Mouse (Mus musculus): ENCODE measurements around the gene Eef1e1.
"Not testable (repeated sequence)": the region's sequence is repeated elsewhere in the genome, so short reads cannot be mapped to it uniquely, and the experiment has no call there.

Eef1e1 gene

GRCm38 (mm10) chr13:38624292-38624902 lies 34.5 kb downstream of the Eef1e1 start:
- in situ Hi-C loops (cut with MseI, MboI), result no loop called here

GRCm38 (mm10) chr13:38623296-38623695 lies 35.6 kb downstream of the Eef1e1 start:
- in situ Hi-C loops (cut with MseI, MboI), result no loop called here

GRCm38 (mm10) chr13:38618001-38618630 lies 40.7 kb downstream of the Eef1e1 start:
- in situ Hi-C loops (cut with MseI, MboI), result not testable (repeated sequence)

DNA sequence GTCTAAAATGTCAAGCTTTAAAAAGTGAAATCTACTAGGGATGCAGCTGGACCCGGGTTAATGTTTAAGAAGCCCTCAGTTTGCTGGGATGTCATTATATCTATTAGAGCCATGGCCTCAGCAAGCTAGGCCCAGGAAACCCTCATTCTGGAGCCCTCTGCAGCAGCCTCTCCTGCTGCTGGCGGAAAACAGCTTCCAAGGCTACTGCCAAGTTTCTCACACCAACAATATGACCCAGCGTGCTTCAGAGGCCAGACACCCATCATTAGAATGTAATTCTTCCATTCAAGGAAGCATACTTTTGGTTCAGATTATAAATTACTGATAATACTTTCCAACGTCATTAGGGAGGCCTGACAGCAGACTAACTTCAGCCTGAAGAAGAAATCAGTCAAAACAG lies 42.0 kb downstream of the Eef1e1 start:
- in situ Hi-C loops (cut with MseI, MboI), result no loop called here

DNA sequence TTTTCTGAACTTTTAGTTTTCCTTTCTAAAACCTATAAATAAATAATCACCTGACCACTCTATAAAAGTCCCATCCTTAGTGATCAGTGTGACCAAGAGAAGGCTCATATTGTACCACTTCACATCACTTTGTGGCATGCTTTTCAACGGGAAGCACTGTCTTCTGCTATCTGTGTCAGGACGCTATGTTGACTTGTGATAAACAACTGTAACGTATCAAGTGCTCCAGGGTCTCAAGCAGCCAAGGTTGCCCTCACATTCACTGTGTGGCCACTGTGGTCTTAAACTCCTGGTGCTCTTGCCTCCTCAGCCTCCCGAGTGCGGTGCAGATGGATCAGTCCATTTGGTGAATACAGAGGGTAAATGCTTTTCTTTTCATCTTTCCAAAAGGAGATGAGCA lies 43.2 kb downstream of the Eef1e1 start:
- in situ Hi-C loops (cut with MseI, MboI), result no loop called here

DNA sequence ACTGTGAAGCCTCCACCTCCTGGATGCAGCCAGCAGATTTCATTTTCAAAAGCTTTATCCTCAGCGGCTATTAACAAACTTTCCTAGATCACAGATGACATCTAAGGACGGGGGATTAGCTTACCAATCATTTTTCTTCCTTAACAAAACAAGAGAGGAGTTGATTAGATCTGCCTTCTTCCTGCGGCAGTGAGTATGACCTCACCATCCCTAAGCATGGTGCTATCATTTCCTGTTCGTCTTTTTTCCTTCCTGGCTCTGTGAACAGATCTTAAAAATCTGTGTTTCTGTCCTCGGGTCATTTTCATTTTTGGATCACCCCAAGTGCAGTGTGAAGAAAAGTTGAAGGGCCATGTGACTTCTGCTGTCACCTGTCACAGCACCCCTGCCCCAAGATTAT lies 44.6 kb downstream of the Eef1e1 start:
- in situ Hi-C loops (cut with MseI, MboI), result no loop called here

DNA sequence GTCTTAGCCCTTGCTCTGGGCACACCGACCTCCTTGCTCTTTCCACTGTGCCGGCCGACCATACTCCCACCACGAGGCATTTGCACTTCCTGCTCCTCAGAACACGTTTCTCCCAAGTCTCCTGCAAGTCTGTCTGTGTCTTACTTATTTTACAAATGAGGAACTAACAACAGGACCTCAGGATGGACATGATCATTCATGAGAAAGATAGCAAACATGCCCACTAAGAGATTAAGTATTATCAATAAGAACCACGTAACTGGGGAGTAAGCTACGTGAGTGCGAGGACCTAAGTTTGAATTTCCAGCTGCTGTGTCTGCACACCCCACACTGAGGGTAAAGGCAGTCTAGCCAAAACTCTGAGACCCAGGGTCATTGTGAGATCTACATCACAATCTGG lies 45.3 kb downstream of the Eef1e1 start:
- in situ Hi-C loops (cut with MseI, MboI), result no loop called here

DNA sequence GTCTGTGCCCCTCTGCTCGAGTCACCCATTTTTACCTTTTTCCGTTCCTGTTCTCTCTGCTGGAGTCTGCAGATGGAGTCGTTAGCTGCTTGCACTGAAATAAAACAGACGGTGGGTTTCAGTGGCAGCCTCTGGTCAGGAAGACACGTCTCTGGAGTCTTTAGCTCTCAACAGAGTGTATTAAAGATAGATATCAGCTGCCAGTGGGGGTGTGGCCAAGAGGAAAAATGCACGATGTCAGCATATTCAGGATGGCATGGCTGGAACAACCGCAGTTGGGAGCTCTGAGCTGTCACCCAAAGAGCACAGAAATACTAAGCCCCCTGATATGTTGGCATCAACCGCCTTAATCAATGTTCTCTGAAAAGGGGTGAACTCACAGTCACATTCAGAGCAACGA lies 46.2 kb downstream of the Eef1e1 start:
- in situ Hi-C loops (cut with MseI, MboI), result no loop called here

GRCm38 (mm10) chr13:38612179-38612578 lies 46.7 kb downstream of the Eef1e1 start:
- in situ Hi-C loops (cut with MseI, MboI), result no loop called here

DNA sequence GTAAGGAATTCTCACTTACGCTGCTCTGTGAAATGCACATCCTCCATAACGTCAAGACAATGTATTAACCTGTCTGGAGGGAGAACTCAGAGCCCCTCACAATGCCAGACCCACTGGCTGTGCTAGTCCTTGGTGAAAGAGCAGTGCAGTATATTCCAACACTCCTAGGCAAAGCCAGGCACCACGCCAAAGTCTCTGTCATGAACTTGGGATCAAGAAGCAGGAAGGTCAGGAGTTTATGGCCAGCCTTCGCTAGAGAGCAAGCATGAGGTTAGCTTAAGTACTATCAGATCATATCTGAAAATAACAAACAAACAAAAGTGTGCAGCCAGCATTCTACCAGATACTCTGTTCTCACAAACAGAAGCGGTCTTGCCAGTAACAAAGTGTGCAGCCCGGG lies 48.5 kb downstream of the Eef1e1 start:
- in situ Hi-C loops (cut with MseI, MboI), result no loop called here

DNA sequence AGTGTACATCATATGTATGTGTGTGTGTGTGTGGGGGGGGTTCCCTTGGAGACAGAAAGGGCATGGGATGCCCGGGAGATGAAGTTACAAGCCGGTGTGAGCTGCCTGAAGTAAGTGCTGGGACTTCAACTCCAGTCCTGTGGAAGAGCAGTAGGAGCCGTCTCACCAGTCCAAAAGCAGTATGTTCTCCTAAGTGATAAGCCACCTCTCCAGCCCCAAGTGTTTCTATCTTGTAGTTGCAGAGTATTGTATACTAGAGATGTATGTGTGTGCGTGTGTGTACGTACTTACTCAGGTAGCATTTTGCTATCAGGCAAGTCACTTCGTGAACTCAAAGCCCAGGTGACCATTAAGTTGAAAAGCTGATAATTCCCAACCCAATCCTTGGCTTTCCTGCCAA lies 51.7 kb downstream of the Eef1e1 start:
- in situ Hi-C loops (cut with MseI, MboI), result no loop called here

DNA sequence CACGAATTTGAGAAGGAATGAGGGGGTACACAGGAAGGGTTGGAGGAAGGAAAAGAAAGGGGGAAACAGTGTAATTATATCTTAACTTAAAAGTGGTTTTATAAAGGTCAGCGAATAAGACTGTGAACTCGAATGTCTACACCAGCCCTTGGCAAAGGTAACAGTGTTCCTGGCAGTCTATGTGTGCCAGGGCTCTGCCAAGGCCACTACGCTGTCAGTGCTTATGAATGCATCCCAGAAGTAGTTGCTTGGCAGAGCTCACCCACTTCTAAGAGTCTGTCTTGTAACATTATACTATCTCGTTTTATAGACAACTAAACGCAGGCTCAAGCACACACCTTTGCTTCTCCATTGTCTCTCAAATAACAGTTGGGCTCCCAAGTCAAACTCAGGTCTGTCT lies 53.5 kb downstream of the Eef1e1 start:
- in situ Hi-C loops (cut with MseI, MboI), result no loop called here

- in situ Hi-C loops (cut with MseI, MboI), result no loop called here
Measured at GRCm38 (mm10) chr13:38602966-38603365, 55.9 kb downstream of the Eef1e1 start.

GRCm38 (mm10) chr13:38602243-38602832 lies 56.5 kb downstream of the Eef1e1 start:
- in situ Hi-C loops (cut with MseI, MboI), result no loop called here

DNA sequence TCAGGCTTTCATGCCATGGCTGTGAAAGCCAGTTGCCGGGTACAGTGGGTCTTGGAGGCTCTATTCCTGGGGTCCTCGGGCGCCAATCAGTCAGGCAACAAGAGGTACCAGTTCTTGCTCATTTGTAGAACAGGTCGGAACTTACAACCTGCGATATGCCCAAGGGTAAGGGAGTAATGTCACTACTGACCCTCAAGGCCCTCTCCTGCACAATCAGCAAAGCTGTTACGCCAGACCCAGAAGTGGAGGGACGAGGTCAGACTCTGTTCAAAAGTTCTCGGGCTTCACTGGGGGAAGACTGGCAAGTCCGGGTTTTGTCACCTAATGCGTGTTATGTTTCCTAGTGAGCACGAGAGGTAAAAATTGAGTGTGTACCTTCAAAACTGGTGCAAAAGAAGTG lies 58.0 kb downstream of the Eef1e1 start:
- in situ Hi-C loops (cut with MseI, MboI), result no loop called here

DNA sequence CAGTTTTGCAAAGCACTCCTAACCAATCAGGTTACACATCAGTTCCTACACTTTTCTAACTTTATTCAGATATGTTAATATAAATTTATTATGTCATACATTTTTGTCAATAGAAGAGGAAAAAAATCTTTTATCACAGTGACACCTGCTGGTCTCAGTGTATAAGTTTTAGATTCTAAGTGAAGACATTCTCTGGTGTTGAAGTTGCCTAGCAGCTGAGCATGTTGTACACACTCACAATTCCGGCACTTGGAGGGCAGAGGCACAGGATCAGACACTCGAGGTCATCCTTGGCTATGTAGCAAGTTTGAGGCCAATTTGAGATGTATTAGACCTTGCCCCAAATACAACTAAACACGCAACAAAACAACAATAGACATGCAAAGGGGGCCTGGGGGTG lies 61.8 kb downstream of the Eef1e1 start:
- in situ Hi-C loops (cut with MseI, MboI), result loop anchor here in 1 of 2 experiments (25.0 kb wide), 1 partner anchor 260 kb away; the partner anchor contains the start of gene Bmp6

DNA sequence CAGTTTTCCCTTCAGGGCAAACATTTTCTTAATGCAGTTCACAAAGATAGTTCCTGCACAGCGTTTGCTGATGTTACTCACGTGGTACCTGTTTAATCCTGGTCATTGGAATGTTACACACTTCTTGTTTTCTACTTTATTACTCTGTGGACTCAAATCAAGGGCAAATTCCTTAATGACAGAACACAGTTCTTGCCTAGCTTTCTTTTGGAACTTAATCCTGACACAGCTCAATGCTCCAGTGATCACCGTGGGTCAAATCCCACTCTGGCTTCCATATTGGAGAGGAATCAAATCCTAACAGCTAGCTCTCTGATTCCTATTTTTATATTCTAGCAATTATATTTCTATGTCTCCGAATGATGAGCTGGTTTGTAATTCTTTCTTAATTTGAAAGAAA lies 62.4 kb downstream of the Eef1e1 start:
- in situ Hi-C loops (cut with MseI, MboI), result loop anchor here in 1 of 2 experiments (25.0 kb wide), 1 partner anchor 259 kb away; the partner anchor contains the start of gene Bmp6
